15 mouse cellular contexts compared by ENCODE assay signal in the genomic region with DNA sequence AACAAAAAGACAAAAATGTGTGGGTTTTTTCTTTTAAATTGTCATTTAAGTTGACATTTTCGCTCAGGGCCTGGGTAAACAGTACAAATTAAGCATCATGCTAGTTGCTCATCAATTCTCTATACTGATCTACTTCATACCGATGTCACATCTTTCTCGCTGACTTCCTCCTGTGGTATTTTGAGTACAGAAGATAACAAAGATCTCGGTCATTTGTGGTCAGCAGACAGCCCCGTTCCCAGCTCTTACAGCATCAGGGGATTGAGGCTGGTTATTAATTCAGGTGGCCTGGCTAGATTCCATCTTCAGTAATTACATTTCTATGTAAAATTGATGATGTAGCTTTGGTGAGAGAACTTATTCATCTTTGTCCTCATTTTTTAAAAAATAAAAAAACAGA.
"Had no signal": no experiment of that assay in that cellular context is flagged by ENCODE, and none has a peak within 500 bp of the region (broad histone marks: within the 10 kb centered on the region; RNA-seq: fewer than 3 reads in every experiment).

No protein-coding gene starts in this region.

- DNase-seq: gastrocnemius, postnatal 14 days; gastrocnemius, postnatal 36 days; heart, adult 18-20 months; heart, postnatal 10 days; heart, postnatal 36 days; kidney, adult 11 months; kidney, adult 2 months; kidney, adult 9 months; kidney, postnatal 14 days; kidney, postnatal 36 days; layer of hippocampus, adult 9-11 months; left cerebral cortex, postnatal 4 days had no signal

- ATAC-seq: hindbrain, postnatal 0 days; intestine, embryonic 16.5 days; liver, embryonic 12.5 days had no signal
